Mouse (Mus musculus): ENCODE data around the gene Sap30l. TPM values are rescaled to one million over a fixed set of nuclear protein-coding genes. Genes with fewer than 3 reads are reported as not detected.
A peak's percentile ranks its signal among the peaks of the same experiment; 100 is the strongest.
"Not testable (repeated sequence)": the region's sequence is repeated elsewhere in the genome, so short reads cannot be mapped to it uniquely, and the experiment has no call there.

The Sap30l gene
- polyA plus RNA-seq, 1 experiment from 2014 or later, result 8.5 TPM

- peaks cover 18% of the 10 kb centered on the region for H3K4me1 ChIP-seq (ENCODE audit: control insufficient read depth, insufficient read depth, low read length)
- H3K4me3 ChIP-seq (ENCODE audit: low read depth, low read length), result no peak overlapping the region
- no peaks in the 10 kb centered on the region for H3K9me3 ChIP-seq (replicated peaks; ENCODE audit: control insufficient read depth, low read length)
- 80% methylated on average over 3 of the region's 3 CpGs for WGBS
- H3K4me2 ChIP-seq (ENCODE audit: low read length), result no peak overlapping the region
- peaks cover 20% of the 10 kb centered on the region for H3K36me3 ChIP-seq (ENCODE audit: control insufficient read depth, insufficient read depth, low read length)
- H3K9ac ChIP-seq (ENCODE audit: low read length), result no peak overlapping the region
- no peak overlapping the region for H3K27ac ChIP-seq (ENCODE audit: low read depth, low read length)
- no peak for ATAC-seq
- no peak for DNase-seq (ENCODE audit: low spot score)
- no peaks in the 10 kb centered on the region for H3K27me3 ChIP-seq (replicated peaks; ENCODE audit: control insufficient read depth, insufficient read depth, low read length)
Measured at GRCm38 (mm10) chr11:57805047-57805446, 3.6 kb downstream of the Sap30l start.

- Histone ChIP-seq H3K36me3 (ENCODE audit: control insufficient read depth, insufficient read depth, low read length) (peaks cover 42% of the 10 kb centered on the region), H3K4me2 (ENCODE audit: low read length) (no peak overlapping the region), H3K27ac (ENCODE audit: low read depth, low read length) (no peak overlapping the region), H3K27me3 (replicated peaks; ENCODE audit: control insufficient read depth, insufficient read depth, low read length) (no peaks in the 10 kb centered on the region), H3K9me3 (replicated peaks; ENCODE audit: control insufficient read depth, low read length) (no peaks in the 10 kb centered on the region), H3K9ac (ENCODE audit: low read length) (no peak overlapping the region), H3K4me3 (ENCODE audit: low read depth, low read length) (no peak overlapping the region), H3K4me1 (ENCODE audit: control insufficient read depth, insufficient read depth, low read length) (no peaks in the 10 kb centered on the region)
- DNase-seq (ENCODE audit: low spot score), result no peak
- WGBS, result 97% methylated on average over 17 of the region's 17 CpGs
- ATAC-seq, result no peak
Measured at GRCm38 (mm10) chr11:57809017-57809731, 7.7 kb downstream of the Sap30l start.

- H3K4me2 ChIP-seq (ENCODE audit: low read length), result no peak overlapping the region
- H3K27ac ChIP-seq (ENCODE audit: low read depth, low read length), result no peak overlapping the region
- H3K4me1 ChIP-seq (ENCODE audit: control insufficient read depth, insufficient read depth, low read length), result no peaks in the 10 kb centered on the region
- DNase-seq (ENCODE audit: low spot score) (no peak), ATAC-seq (no peak)
- H3K27me3 ChIP-seq (replicated peaks; ENCODE audit: control insufficient read depth, insufficient read depth, low read length), result no peaks in the 10 kb centered on the region
- WGBS, result 90% methylated on average over 8 of the region's 8 CpGs
- H3K4me3 ChIP-seq (ENCODE audit: low read depth, low read length), result no peak overlapping the region
- no peak overlapping the region for H3K9ac ChIP-seq (ENCODE audit: low read length)
- H3K36me3 ChIP-seq (ENCODE audit: control insufficient read depth, insufficient read depth, low read length), result peaks cover 42% of the 10 kb centered on the region
- no peaks in the 10 kb centered on the region for H3K9me3 ChIP-seq (replicated peaks; ENCODE audit: control insufficient read depth, low read length)
Measured at GRCm38 (mm10) chr11:57809732-57810098, 8.3 kb downstream of the Sap30l start.

- Histone ChIP-seq H3K4me2 (ENCODE audit: low read length) (no peak overlapping the region), H3K4me1 (ENCODE audit: control insufficient read depth, insufficient read depth, low read length) (no peaks in the 10 kb centered on the region), H3K4me3 (ENCODE audit: low read depth, low read length) (no peak overlapping the region), H3K9me3 (replicated peaks; ENCODE audit: control insufficient read depth, low read length) (no peaks in the 10 kb centered on the region), H3K9ac (ENCODE audit: low read length) (no peak overlapping the region), H3K27me3 (replicated peaks; ENCODE audit: control insufficient read depth, insufficient read depth, low read length) (no peaks in the 10 kb centered on the region), H3K36me3 (ENCODE audit: control insufficient read depth, insufficient read depth, low read length) (peaks cover 42% of the 10 kb centered on the region), H3K27ac (ENCODE audit: low read depth, low read length) (no peak overlapping the region)
- DNase-seq (ENCODE audit: low spot score) (no peak), ATAC-seq (no peak)
- WGBS, result 91% methylated on average over 7 of the region's 7 CpGs
Measured at GRCm38 (mm10) chr11:57811006-57811405, 9.6 kb downstream of the Sap30l start.

DNA sequence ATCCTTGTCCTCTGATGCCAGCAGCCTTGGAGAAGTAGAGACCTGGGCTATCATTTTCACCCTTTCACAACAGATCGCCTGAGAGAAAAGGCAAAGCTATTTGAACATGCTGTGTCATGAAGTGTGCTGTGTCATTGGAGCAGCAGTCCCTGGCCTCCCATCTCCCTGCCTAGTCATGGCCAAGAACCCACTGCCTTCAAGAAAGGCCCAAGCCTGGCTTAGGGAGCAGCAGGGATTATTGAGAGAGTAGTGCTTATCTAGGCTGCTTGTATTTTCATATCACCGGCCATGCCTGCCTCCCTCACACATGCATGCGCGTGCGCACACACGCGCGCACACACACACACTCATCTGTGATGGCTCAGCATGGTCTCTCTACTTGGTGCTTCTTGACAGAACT is 10.8 kb downstream of the Sap30l start:
- no peak for DNase-seq (ENCODE audit: low spot score)
- H3K36me3 ChIP-seq (ENCODE audit: control insufficient read depth, insufficient read depth, low read length), result peaks cover 38% of the 10 kb centered on the region
- H3K27me3 ChIP-seq (replicated peaks; ENCODE audit: control insufficient read depth, insufficient read depth, low read length), result no peaks in the 10 kb centered on the region
- no peak overlapping the region for H3K27ac ChIP-seq (ENCODE audit: low read depth, low read length)
- no peak overlapping the region for H3K9ac ChIP-seq (ENCODE audit: low read length)
- ATAC-seq, result no peak
- no peaks in the 10 kb centered on the region for H3K4me1 ChIP-seq (ENCODE audit: control insufficient read depth, insufficient read depth, low read length)
- H3K4me2 ChIP-seq (ENCODE audit: low read length), result no peak overlapping the region
- H3K9me3 ChIP-seq (replicated peaks; ENCODE audit: control insufficient read depth, low read length), result no peaks in the 10 kb centered on the region
- no peak overlapping the region for H3K4me3 ChIP-seq (ENCODE audit: low read depth, low read length)
- 97% methylated on average over 8 of the region's 8 CpGs for WGBS

- Histone ChIP-seq H3K27me3 (replicated peaks; ENCODE audit: control insufficient read depth, insufficient read depth, low read length) (no peaks in the 10 kb centered on the region), H3K9me3 (replicated peaks; ENCODE audit: control insufficient read depth, low read length) (no peaks in the 10 kb centered on the region), H3K4me3 (ENCODE audit: low read depth, low read length) (no peak overlapping the region), H3K4me1 (ENCODE audit: control insufficient read depth, insufficient read depth, low read length) (no peaks in the 10 kb centered on the region), H3K4me2 (ENCODE audit: low read length) (no peak overlapping the region), H3K9ac (ENCODE audit: low read length) (no peak overlapping the region), H3K36me3 (ENCODE audit: control insufficient read depth, insufficient read depth, low read length) (peaks cover 33% of the 10 kb centered on the region), H3K27ac (ENCODE audit: low read depth, low read length) (no peak overlapping the region)
- 92% methylated on average over 3 of the region's 3 CpGs for whole genome bisulfite sequencing
- DNase-seq (ENCODE audit: low spot score) (no peak), ATAC-seq (no peak)
Measured at GRCm38 (mm10) chr11:57813641-57814040, 12.2 kb downstream of the Sap30l start.

DNA sequence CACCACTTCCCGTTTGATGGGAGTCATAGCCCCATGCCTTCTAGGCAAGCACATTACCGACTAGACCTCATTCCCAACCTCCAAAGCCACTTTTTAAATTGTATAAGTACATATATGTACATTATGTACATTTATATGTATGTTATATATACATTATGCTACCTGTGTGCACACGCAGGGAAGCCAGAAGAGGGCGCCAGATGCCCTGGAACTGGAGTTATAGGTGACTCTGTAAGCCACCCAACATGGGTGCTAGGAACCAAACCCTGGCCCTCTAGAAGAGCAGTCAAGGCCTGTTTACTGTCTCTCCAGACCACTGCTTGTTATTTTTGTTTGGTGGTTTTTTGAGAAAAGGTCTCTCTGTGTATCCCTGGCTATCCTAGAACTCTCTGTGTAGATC is 16.8 kb downstream of the Sap30l start:
- H3K4me2 ChIP-seq (ENCODE audit: low read length), result no peak overlapping the region
- no peaks in the 10 kb centered on the region for H3K36me3 ChIP-seq (ENCODE audit: control insufficient read depth, insufficient read depth, low read length)
- H3K27ac ChIP-seq (ENCODE audit: low read depth, low read length), result no peak overlapping the region
- H3K4me3 ChIP-seq (ENCODE audit: low read depth, low read length), result no peak overlapping the region
- ATAC-seq, result no peak
- no peaks in the 10 kb centered on the region for H3K9me3 ChIP-seq (replicated peaks; ENCODE audit: control insufficient read depth, low read length)
- DNase-seq (ENCODE audit: low spot score), result no peak
- H3K27me3 ChIP-seq (replicated peaks; ENCODE audit: control insufficient read depth, insufficient read depth, low read length), result no peaks in the 10 kb centered on the region
- 84% methylated on average over 4 of the region's 4 CpGs for WGBS
- no peak overlapping the region for H3K9ac ChIP-seq (ENCODE audit: low read length)
- no peaks in the 10 kb centered on the region for H3K4me1 ChIP-seq (ENCODE audit: control insufficient read depth, insufficient read depth, low read length)

DNA sequence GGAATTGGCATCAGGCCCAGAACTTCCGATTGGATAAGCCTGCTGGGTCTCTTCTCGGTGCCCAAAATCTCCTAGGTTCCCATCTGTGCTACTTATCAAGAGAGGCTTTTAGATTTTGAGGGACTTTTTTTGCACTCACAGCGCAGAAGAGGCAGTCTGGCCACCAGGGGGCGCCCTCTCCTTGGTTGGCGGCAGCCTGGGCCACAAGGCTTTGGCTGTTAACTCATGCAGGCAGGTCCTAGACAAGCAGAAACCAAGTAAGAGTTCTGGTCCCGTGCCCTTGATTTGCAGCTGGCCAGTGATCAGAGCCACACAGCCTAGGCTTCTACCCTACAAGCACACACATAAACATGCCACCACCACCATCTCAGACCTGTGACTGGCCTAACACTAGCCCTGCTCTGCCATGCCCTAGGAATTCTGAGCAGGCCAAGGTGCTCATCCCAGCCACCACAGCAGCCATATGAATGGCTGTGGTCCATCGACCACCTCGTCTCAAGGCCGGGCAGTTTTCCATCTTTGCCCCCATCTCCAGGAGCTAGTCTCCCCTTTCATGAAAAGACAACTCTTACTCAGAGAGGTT is 18.7 kb downstream of the Sap30l start:
- WGBS, result 30% methylated on average over 9 of the region's 9 CpGs
- ATAC-seq, result peak; percentile 34
- peak; percentile 77 for DNase-seq (ENCODE audit: low spot score)
- Histone ChIP-seq H3K36me3 (ENCODE audit: control insufficient read depth, insufficient read depth, low read length) (no peaks in the 10 kb centered on the region), H3K9ac (ENCODE audit: low read length) (no peak overlapping the region), H3K27me3 (replicated peaks; ENCODE audit: control insufficient read depth, insufficient read depth, low read length) (no peaks in the 10 kb centered on the region), H3K9me3 (replicated peaks; ENCODE audit: control insufficient read depth, low read length) (no peaks in the 10 kb centered on the region), H3K4me3 (ENCODE audit: low read depth, low read length) (no peak overlapping the region), H3K27ac (ENCODE audit: low read depth, low read length) (no peak overlapping the region), H3K4me2 (ENCODE audit: low read length) (no peak overlapping the region), H3K4me1 (ENCODE audit: control insufficient read depth, insufficient read depth, low read length) (no peaks in the 10 kb centered on the region)

- not testable (repeated sequence) for ATAC-seq; H3K9ac ChIP-seq (ENCODE audit: low read length); H3K36me3 ChIP-seq (ENCODE audit: control insufficient read depth, insufficient read depth, low read length); H3K27ac ChIP-seq (ENCODE audit: low read depth, low read length); H3K4me3 ChIP-seq (ENCODE audit: low read depth, low read length); H3K9me3 ChIP-seq (replicated peaks; ENCODE audit: control insufficient read depth, low read length); DNase-seq (ENCODE audit: low spot score); H3K4me1 ChIP-seq (ENCODE audit: control insufficient read depth, insufficient read depth, low read length); H3K4me2 ChIP-seq (ENCODE audit: low read length)
- 90% methylated on average over 2 of the region's 2 CpGs for WGBS
- peaks cover 20% of the 10 kb centered on the region for H3K27me3 ChIP-seq (replicated peaks; ENCODE audit: control insufficient read depth, insufficient read depth, low read length)
Measured at GRCm38 (mm10) chr11:57823159-57823558, 21.7 kb downstream of the Sap30l start.
